18 mouse cellular contexts compared by ENCODE assay signal in genomic region chr3:153118643-153119042, GRCm38 (mm10).
DNase-seq lines count a peak whose midpoint lies in the region; ATAC-seq and TF ChIP-seq lines count a peak whose summit lies in the region.
"Had no signal": no experiment of that assay in that cellular context is flagged by ENCODE, and none has a peak within 500 bp of the region (broad histone marks: within the 10 kb centered on the region; RNA-seq: fewer than 3 reads in every experiment).

No protein-coding gene starts in this region.

- peak; percentile 33; the same call in 1 of the 2 replicates for TF ChIP-seq EP300 in liver, postnatal 0 days (IDR thresholded peaks at IDR 0.05; ENCODE audit: low read depth)

- H3K9me3 ChIP-seq in liver, embryonic 11.5 days (ENCODE audit: control insufficient read depth, low read length), result no peaks in the 10 kb centered on the region
- no peaks in the 10 kb centered on the region for H3K9me3 ChIP-seq in intestine, embryonic 15.5 days
- no peaks in the 10 kb centered on the region for H3K9me3 ChIP-seq in limb, embryonic 10.5 days (replicated peaks)
- no peaks in the 10 kb centered on the region for H3K9me3 ChIP-seq in liver, postnatal 0 days (ENCODE audit: low read length)
- H3K9me3 ChIP-seq: embryonic facial prominence, embryonic 10.5 days; forebrain, embryonic 13.5 days; heart, embryonic 10.5 days; hindbrain, embryonic 13.5 days had no signal

- no peak overlapping the region for H3K4me3 ChIP-seq in liver, adult 2 months (ENCODE audit: insufficient read depth, low read depth, low read length)
- H3K4me3 ChIP-seq in liver, embryonic 11.5 days (ENCODE audit: low read depth, low read length), result no peak overlapping the region
- H3K4me3 ChIP-seq in intestine, embryonic 15.5 days (replicated peaks), result no peak overlapping the region
- no peak overlapping the region for H3K4me3 ChIP-seq in limb, embryonic 10.5 days
- no peak overlapping the region for H3K4me3 ChIP-seq in liver, postnatal 0 days (ENCODE audit: low read depth, low read length)
- H3K4me3 ChIP-seq: embryonic facial prominence, embryonic 10.5 days; forebrain, embryonic 13.5 days; heart, embryonic 10.5 days; hindbrain, embryonic 13.5 days had no signal

- no peak for ATAC-seq in liver, embryonic 11.5 days (replicated peaks; ENCODE audit: low FRiP score)
- peak; percentile 90 for ATAC-seq in intestine, embryonic 15.5 days
- ATAC-seq in liver, postnatal 0 days, result peak; percentile 89
- ATAC-seq: activated CD4-positive, CD25-positive, alpha-beta regulatory T cell, adult 4 months; forebrain, embryonic 13.5 days; Patski had no signal

- 32% methylated on average over 1 of the region's 1 CpGs for WGBS in liver, adult 2 months
- WGBS in liver, embryonic 11.5 days, result 69% methylated on average over 1 of the region's 1 CpGs
- WGBS in intestine, embryonic 15.5 days, result 71% methylated on average over 1 of the region's 1 CpGs
- WGBS in limb, embryonic 10.5 days, result 91% methylated on average over 1 of the region's 1 CpGs
- 70% methylated on average over 1 of the region's 1 CpGs for WGBS in liver, postnatal 0 days (ENCODE audit: insufficient replicate concordance)

- H3K9ac ChIP-seq in liver, adult 2 months (ENCODE audit: low read depth, low read length), result no peak overlapping the region
- H3K9ac ChIP-seq in liver, embryonic 11.5 days (ENCODE audit: low read depth, low read length), result no peak overlapping the region
- H3K9ac ChIP-seq in intestine, embryonic 15.5 days, result no peak overlapping the region
- H3K9ac ChIP-seq in liver, postnatal 0 days (replicated peaks), result no peak overlapping the region
- H3K9ac ChIP-seq: forebrain, embryonic 13.5 days; hindbrain, embryonic 13.5 days had no signal

- no peak overlapping the region for H3K27ac ChIP-seq in liver, adult 2 months (replicated peaks; ENCODE audit: insufficient read depth, low read depth, low read length)
- no peak overlapping the region for H3K27ac ChIP-seq in liver, embryonic 11.5 days (ENCODE audit: low read depth, low read length)
- no peak overlapping the region for H3K27ac ChIP-seq in intestine, embryonic 15.5 days
- H3K27ac ChIP-seq in limb, embryonic 10.5 days, result no peak overlapping the region
- H3K27ac ChIP-seq in liver, postnatal 0 days (ENCODE audit: low read depth), result no peak overlapping the region
- H3K27ac ChIP-seq: embryonic facial prominence, embryonic 10.5 days; forebrain, embryonic 13.5 days; heart, embryonic 10.5 days; hindbrain, embryonic 13.5 days had no signal

- no peaks in the 10 kb centered on the region for H3K27me3 ChIP-seq in liver, adult 2 months (ENCODE audit: control insufficient read depth, insufficient read depth, low read length)
- no peaks in the 10 kb centered on the region for H3K27me3 ChIP-seq in liver, embryonic 11.5 days (replicated peaks; ENCODE audit: control insufficient read depth, insufficient read depth, low read length)
- H3K27me3 ChIP-seq in intestine, embryonic 15.5 days (replicated peaks), result no peaks in the 10 kb centered on the region
- no peaks in the 10 kb centered on the region for H3K27me3 ChIP-seq in limb, embryonic 10.5 days (ENCODE audit: low read depth, poor library complexity, severe bottlenecking)
- H3K27me3 ChIP-seq in liver, postnatal 0 days (ENCODE audit: insufficient read depth, low read length), result no peaks in the 10 kb centered on the region
- H3K27me3 ChIP-seq: forebrain, embryonic 13.5 days; hindbrain, embryonic 13.5 days; Patski had no signal

- H3K36me3 ChIP-seq in liver, adult 2 months (ENCODE audit: control insufficient read depth, insufficient read depth, low read length), result no peaks in the 10 kb centered on the region
- no peaks in the 10 kb centered on the region for H3K36me3 ChIP-seq in liver, embryonic 11.5 days (ENCODE audit: control insufficient read depth, insufficient read depth, low read length)
- H3K36me3 ChIP-seq in intestine, embryonic 15.5 days, result no peaks in the 10 kb centered on the region
- no peaks in the 10 kb centered on the region for H3K36me3 ChIP-seq in limb, embryonic 10.5 days
- no peaks in the 10 kb centered on the region for H3K36me3 ChIP-seq in liver, postnatal 0 days (replicated peaks; ENCODE audit: insufficient read depth, low read length)
- H3K36me3 ChIP-seq: embryonic facial prominence, embryonic 10.5 days; heart, embryonic 10.5 days; hindbrain, embryonic 13.5 days had no signal

- TF ChIP-seq POLR2A in liver, adult 2 months (IDR thresholded peaks at IDR 0.05; ENCODE audit: extremely low read depth, insufficient read depth, low read length), result no peak

- H3K4me2 ChIP-seq in liver, embryonic 11.5 days, result no peak overlapping the region
- no peak overlapping the region for H3K4me2 ChIP-seq in intestine, embryonic 15.5 days (replicated peaks)
- no peak overlapping the region for H3K4me2 ChIP-seq in liver, postnatal 0 days (ENCODE audit: low read depth, low read length)
- H3K4me2 ChIP-seq: forebrain, embryonic 13.5 days; hindbrain, embryonic 13.5 days had no signal

- H3K79me2 ChIP-seq in liver, adult 2 months (ENCODE audit: control insufficient read depth, insufficient read depth, low read length), result no peaks in the 10 kb centered on the region

- DNase-seq in liver, adult 2 months (ENCODE audit: extremely low read depth, low read depth, low spot score), result peak; percentile 7
- no peak for DNase-seq in liver, embryonic 11.5 days (ENCODE audit: low spot score)
- DNase-seq in limb, embryonic 10.5 days (ENCODE audit: low spot score), result peak; percentile 7
- no peak for DNase-seq in liver, postnatal 0 days
- no peak for DNase-seq in adrenal gland, postnatal 10 days
- DNase-seq in retina, embryonic 14.5 days (ENCODE audit: low spot score), result no peak
- DNase-seq: adrenal gland, postnatal 25 days; cerebellum, adult 18-20 months; cerebellum, postnatal 10 days; heart, adult 18-20 months; heart, postnatal 14 days had no signal

- no peak for TF ChIP-seq CTCF in liver, adult 2 months (IDR thresholded peaks at IDR 0.05; ENCODE audit: low read depth, low read length)
- TF ChIP-seq CTCF in liver, postnatal 0 days (IDR thresholded peaks at IDR 0.05; ENCODE audit: low read depth), result no peak

- no peaks in the 10 kb centered on the region for H3K4me1 ChIP-seq in liver, adult 2 months (ENCODE audit: control insufficient read depth, insufficient read depth, low read length)
- no peaks in the 10 kb centered on the region for H3K4me1 ChIP-seq in liver, embryonic 11.5 days (replicated peaks; ENCODE audit: control insufficient read depth, insufficient read depth, low read length)
- no peaks in the 10 kb centered on the region for H3K4me1 ChIP-seq in intestine, embryonic 15.5 days (replicated peaks)
- no peaks in the 10 kb centered on the region for H3K4me1 ChIP-seq in limb, embryonic 10.5 days
- H3K4me1 ChIP-seq in liver, postnatal 0 days (ENCODE audit: insufficient read depth), result 0 out of 2 replicates have a peak, but pooled peaks cover 5% of the 10 kb centered on the region
- H3K4me1 ChIP-seq: embryonic facial prominence, embryonic 10.5 days; forebrain, embryonic 13.5 days; heart, embryonic 10.5 days; hindbrain, embryonic 13.5 days had no signal

Comparison
In these comparisons a context has a peak if more than half of its experiments do, and no peak if none do; other contexts are left out.
1. DNase-seq: peak in liver, adult 2 months (single experiment) and limb, embryonic 10.5 days (single experiment); none in liver, embryonic 11.5 days (single experiment), liver, postnatal 0 days (single experiment), adrenal gland, postnatal 10 days (single experiment) and retina, embryonic 14.5 days (single experiment).